Mouse (Mus musculus) G1E (cell line): ENCODE results near the gene Ksr1. TPM values are rescaled to one million over a fixed set of nuclear protein-coding genes. Genes with fewer than 3 reads are reported as not detected.

Experiments
- ATAC-seq: 2 replicates; pipeline ENCODE4 v1.8.0; 2016; ENCODE audit warnings: mild to moderate bottlenecking; ENCODE audit not compliant: insufficient number of reproducible peaks, poor library complexity, low FRiP score, severe bottlenecking; ENCODE audit errors: extremely low read depth
- DNase-seq: peaks from one replicate; pipeline ENCODE4 v3.0.0; 2012; ENCODE audit warnings: low spot score
- H3K27me3 ChIP-seq: 2 replicates; pipeline ENCODE4 v1.6.1; 2012; ENCODE audit warnings: mild to moderate bottlenecking, low read length, inconsistent platforms; ENCODE audit not compliant: insufficient read depth
- H3K36me3 ChIP-seq: replicated peaks from 2 replicates; pipeline ENCODE3; 2012; ENCODE audit warnings: mild to moderate bottlenecking, inconsistent platforms
- H3K4me1 ChIP-seq: 2 replicates; pipeline ENCODE4 v1.6.1; 2012; ENCODE audit warnings: low read depth, low read length, inconsistent platforms, mixed read lengths; ENCODE audit not compliant: insufficient read depth
- H3K4me3 ChIP-seq: 2 replicates; pipeline ENCODE4 v1.5.1; 2012; ENCODE audit warnings: low read depth, mild to moderate bottlenecking, inconsistent platforms, low read length, moderate library complexity, mixed read lengths
- H3K9me3 ChIP-seq: replicated peaks from 2 replicates; pipeline ENCODE4 v1.6.1; 2012; ENCODE audit warnings: inconsistent platforms
- CTCF ChIP-seq: IDR thresholded peaks from 2 replicates; pipeline ENCODE4 v1.5.1; 2012; ENCODE audit warnings: low read depth, low read length, inconsistent platforms, mixed read lengths
- GATA1 ChIP-seq: IDR thresholded peaks from 2 replicates; pipeline ENCODE4 v1.6.1; 2012; ENCODE audit warnings: borderline replicate concordance, low read length, inconsistent platforms, mixed read lengths
- GATA2 ChIP-seq: IDR thresholded peaks from 2 replicates; pipeline ENCODE4 v1.6.1; 2012; ENCODE audit warnings: low read depth, low read length, inconsistent platforms, borderline replicate concordance
- POLR2AphosphoS5 ChIP-seq: IDR thresholded peaks from 2 replicates; pipeline ENCODE4 v1.6.1; 2012; ENCODE audit warnings: low read depth, low read length, inconsistent platforms; ENCODE audit not compliant: insufficient replicate concordance
- TAL1 ChIP-seq: conservative IDR thresholded peaks from 2 replicates; pipeline ENCODE4 v1.6.1; 2012; ENCODE audit warnings: low read depth, low read length, inconsistent platforms, mixed read lengths
- polyA plus RNA-seq: library from polyadenylated mRNA; stranded (reverse); fragments of >175 nt; gene quantifications from 2 replicates; pipeline ENCODE4 v1.2.3, GENCODE M21; 2012
- total RNA-seq, 2 experiments: library from RNA; stranded (forward) in 1 of 2; stranded (reverse) in 1 of 2; fragments of 200-1000 nt in 1 of 2; fragments of >200 nt in 1 of 2; fragmentation: Nextera tagmentation in 1 of 2; gene quantifications; 2 replicates each; pipeline ENCODE4 v1.2.3; 2014 to 2017

Ksr1 gene
- total and polyA plus RNA-seq, 3 experiments, result 3.3 to 9.0 (median 3.8) TPM

DNA sequence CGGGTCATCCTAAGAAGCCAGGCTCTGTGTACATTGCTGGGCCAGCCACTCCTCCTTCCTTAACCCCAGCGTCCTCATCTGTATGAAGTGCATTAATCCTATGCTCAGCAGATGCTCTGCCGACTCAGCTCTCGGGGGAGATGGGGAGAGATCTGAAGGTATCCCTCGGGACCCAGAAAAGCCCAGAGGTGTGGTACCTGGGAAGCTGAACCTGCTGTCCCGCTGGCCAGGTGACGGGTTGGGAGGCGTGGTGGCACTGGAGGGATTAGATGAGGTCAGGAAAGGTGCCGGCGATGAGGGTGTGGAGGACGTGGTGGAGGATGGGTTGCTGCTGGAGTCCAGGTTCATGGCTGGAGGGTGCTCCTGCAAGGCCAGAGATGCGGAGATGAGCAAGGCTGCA lies 113.2 kb downstream of the Ksr1 start:
- H3K4me3 ChIP-seq, result no peak overlapping the region
- H3K9me3 ChIP-seq, result no peaks in the 10 kb centered on the region
- no peak for ATAC-seq
- DNase-seq, result no peak
- H3K27me3 ChIP-seq, result peaks cover 55% of the 10 kb centered on the region
- peaks cover 3% of the 10 kb centered on the region; the same call in 1 of the 2 replicates for H3K4me1 ChIP-seq
- H3K36me3 ChIP-seq, result peaks cover 17% of the 10 kb centered on the region
- TF ChIP-seq GATA2, result no peak

DNA sequence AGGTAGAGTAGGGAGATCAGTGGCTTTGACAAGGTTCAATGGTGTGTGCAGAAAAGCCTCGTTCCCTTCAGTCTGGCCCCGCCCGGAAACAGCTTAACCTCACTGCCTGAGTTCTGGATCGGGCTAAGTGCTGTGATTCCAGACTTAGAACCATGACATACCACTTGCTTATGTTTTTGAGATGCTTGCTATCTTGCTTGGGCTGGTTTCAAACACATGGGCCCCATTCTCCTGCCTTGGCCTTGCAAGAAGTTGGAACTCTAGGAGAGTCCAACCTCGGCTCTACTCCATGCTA lies 114.8 kb downstream of the Ksr1 start:
- no peak overlapping the region for H3K4me3 ChIP-seq
- no peaks in the 10 kb centered on the region for H3K9me3 ChIP-seq
- H3K4me1 ChIP-seq, result peaks cover 3% of the 10 kb centered on the region; the same call in 1 of the 2 replicates
- TF ChIP-seq POLR2AphosphoS5 (no peak), GATA1 (no peak), TAL1 (no peak), CTCF (no peak), GATA2 (no peak)
- H3K36me3 ChIP-seq, result peaks cover 26% of the 10 kb centered on the region
- ATAC-seq (no peak), DNase-seq (no peak)
- peaks cover 51% of the 10 kb centered on the region for H3K27me3 ChIP-seq

DNA sequence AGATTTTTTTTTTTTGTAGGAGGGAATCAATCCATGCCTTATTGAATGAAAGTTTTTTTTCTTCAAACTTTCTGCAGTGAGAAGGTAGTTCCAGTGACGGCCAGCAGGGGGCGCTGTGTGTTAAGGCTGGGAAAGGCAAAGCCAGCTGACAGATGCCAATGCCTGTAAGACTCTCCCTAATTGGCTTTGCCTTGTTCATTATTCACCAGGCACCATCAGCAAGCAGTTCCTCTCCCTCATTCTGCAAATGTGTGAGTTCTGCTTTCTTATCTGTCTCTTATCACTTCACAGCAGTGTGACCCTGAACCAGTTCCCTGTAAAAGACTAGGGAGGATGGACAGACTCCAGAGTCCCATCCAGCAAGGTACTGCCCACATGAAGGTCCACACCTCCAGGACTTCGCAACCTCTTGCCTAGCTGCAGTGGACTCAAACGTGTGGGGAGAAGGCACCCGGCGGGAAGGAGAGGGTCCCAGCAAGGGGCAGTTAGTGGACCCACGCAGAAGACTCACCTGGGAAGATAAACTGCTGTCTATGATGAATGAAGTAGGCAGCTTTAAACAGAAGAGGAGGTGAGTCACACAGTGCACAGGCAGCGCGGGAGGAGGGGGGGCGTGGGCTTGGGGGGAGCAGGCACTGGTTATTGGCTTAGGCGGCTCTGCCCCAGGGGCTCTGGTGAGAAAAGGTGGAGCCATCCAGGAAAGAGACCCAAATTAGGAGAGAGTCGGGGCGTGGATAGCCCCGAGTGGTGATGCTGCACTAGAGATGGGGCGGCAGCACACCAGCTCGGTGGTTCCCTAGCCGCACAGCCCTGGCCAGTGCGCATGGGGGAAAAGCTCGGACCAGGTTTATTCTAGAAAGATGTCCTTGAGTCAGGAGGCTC lies 115.4 kb downstream of the Ksr1 start:
- ATAC-seq (peak; percentile 54), DNase-seq (peak; percentile 74)
- H3K4me1 ChIP-seq, result peaks cover 3% of the 10 kb centered on the region; the same call in 1 of the 2 replicates
- no peak overlapping the region for H3K4me3 ChIP-seq
- TF ChIP-seq POLR2AphosphoS5 (no peak), CTCF (peak; percentile 95)
- peaks cover 47% of the 10 kb centered on the region for H3K27me3 ChIP-seq
- H3K9me3 ChIP-seq, result no peaks in the 10 kb centered on the region
- peaks cover 26% of the 10 kb centered on the region for H3K36me3 ChIP-seq

DNA sequence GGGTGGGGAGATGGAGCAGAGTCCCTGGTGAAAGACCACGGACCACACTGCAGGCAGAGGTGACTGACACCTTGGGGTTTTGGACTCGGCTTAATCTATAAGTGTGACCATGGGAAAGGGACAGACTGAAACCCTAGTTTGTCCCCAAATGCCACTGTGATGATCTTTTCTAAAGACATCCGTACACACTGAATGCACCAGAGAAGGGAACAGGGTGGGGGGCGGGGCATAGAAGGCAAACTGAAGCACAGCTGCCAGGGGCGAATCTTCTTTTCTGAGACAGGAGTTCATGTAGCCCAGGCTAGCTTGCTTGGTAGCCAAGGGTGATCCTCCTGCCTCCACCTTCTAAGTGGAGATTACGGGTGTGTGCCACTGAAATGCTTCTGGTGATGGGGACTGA lies 122.5 kb downstream of the Ksr1 start:
- ATAC-seq, result no peak
- Histone ChIP-seq H3K4me1 (peaks cover 23% of the 10 kb centered on the region), H3K36me3 (peaks cover 33% of the 10 kb centered on the region), H3K27me3 (peaks cover 34% of the 10 kb centered on the region; the same call in 1 of the 2 replicates), H3K4me3 (no peak overlapping the region), H3K9me3 (no peaks in the 10 kb centered on the region)
- TF ChIP-seq TAL1 (no peak), POLR2AphosphoS5 (no peak), GATA1 (no peak), GATA2 (no peak), CTCF (no peak)
- no peak for DNase-seq

DNA sequence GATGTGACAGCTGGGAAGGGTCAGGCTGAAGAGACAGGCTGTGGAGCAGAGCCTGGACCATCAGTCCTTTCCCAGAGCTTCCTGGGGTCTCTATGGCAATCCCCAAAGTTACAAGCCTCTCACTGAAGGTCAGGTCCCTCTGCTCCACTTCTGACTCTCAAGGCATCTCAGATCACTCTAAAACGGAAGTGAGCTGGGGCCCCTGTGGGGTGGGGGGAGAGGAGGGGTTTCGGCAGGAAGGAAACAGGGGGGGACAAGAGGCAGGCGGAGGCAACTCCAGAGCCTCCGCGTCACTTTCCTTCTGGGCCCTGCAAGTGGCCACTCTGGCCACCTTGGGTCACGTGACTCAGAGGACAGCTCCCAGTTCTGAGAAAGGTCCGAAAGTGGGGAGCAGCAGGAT lies 122.9 kb downstream of the Ksr1 start:
- ATAC-seq (peak; percentile 49; the same call in 1 of the 2 replicates), DNase-seq (no peak)
- no peak for TF ChIP-seq GATA2
- no peak for TF ChIP-seq GATA1
- no peak for TF ChIP-seq CTCF
- no peak for TF ChIP-seq TAL1
- no peak for TF ChIP-seq POLR2AphosphoS5
- peaks cover 27% of the 10 kb centered on the region for H3K4me1 ChIP-seq
- no peaks in the 10 kb centered on the region for H3K9me3 ChIP-seq
- peaks cover 38% of the 10 kb centered on the region; the same call in 1 of the 2 replicates for H3K27me3 ChIP-seq
- no peak overlapping the region for H3K4me3 ChIP-seq
- H3K36me3 ChIP-seq, result peaks cover 34% of the 10 kb centered on the region

DNA sequence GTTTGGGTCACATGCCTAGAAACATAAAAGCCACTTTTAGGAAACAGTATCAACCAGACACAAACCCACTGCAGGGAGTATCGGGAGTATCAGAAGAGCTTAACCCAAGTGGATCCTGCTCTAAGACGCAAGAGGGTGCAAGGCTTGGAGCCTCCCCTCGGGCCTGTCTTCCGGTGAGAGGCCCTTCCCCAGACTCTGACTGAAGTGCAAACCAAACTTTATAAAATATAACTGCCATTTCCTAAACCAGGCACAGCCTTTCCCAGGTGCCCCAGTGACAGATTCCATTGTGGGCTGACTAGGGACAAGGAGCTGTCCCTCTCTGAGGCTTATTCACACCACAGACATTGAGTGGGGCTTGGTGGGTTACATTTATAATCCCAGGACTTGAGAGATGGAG lies 123.4 kb downstream of the Ksr1 start:
- Histone ChIP-seq H3K27me3 (peaks cover 40% of the 10 kb centered on the region; the same call in 1 of the 2 replicates), H3K4me1 (peaks cover 32% of the 10 kb centered on the region), H3K36me3 (peaks cover 35% of the 10 kb centered on the region), H3K9me3 (no peaks in the 10 kb centered on the region), H3K4me3 (no peak overlapping the region)
- ATAC-seq, result no peak
- no peak for DNase-seq
- TF ChIP-seq GATA2 (no peak), GATA1 (no peak), CTCF (no peak)
